Mouse (Mus musculus) intestine, postnatal 0 days (tissue): ENCODE measurements around the gene Gnaq. TPM values are rescaled to one million over a fixed set of nuclear protein-coding genes. Genes with fewer than 3 reads are reported as not detected.
"Not testable (repeated sequence)": the region's sequence is repeated elsewhere in the genome, so short reads cannot be mapped to it uniquely, and the experiment has no call there.

ENCODE experiments used
- ATAC-seq: fragments of 200-750 bp; cut with Nextera tagmentation; 2 replicates; pipeline ENCODE4 v1.8.0; 2017; ENCODE audit warnings: mild to moderate bottlenecking, moderate TSS enrichment, moderate library complexity
- H3K27ac ChIP-seq: fragments of 300-500 bp; sonication (generic); 2 replicates; pipeline ENCODE4 v1.5.1; 2014; ENCODE audit warnings: mild to moderate bottlenecking, low read depth, low read length, moderate library complexity
- H3K27me3 ChIP-seq: fragments of 300-500 bp; sonication (generic); replicated peaks from 2 replicates; pipeline ENCODE4 v1.6.1; 2014; ENCODE audit warnings: low read length, mixed read lengths; ENCODE audit not compliant: control insufficient read depth, insufficient read depth
- H3K36me3 ChIP-seq: fragments of 300-500 bp; sonication (generic); 2 replicates; pipeline ENCODE4 v1.6.1; 2014; ENCODE audit warnings: mild to moderate bottlenecking, moderate library complexity; ENCODE audit not compliant: control insufficient read depth, insufficient read depth
- H3K4me1 ChIP-seq: fragments of 300-500 bp; sonication (generic); replicated peaks from 2 replicates; pipeline ENCODE4 v1.6.1; 2014; ENCODE audit warnings: antibody characterized with exemption, low read length, mixed read lengths; ENCODE audit not compliant: control insufficient read depth, insufficient read depth
- H3K4me2 ChIP-seq: fragments of 300-500 bp; sonication (generic); replicated peaks from 2 replicates; pipeline ENCODE4 v1.6.1; 2014; ENCODE audit warnings: low read depth, mild to moderate bottlenecking, moderate library complexity
- H3K4me3 ChIP-seq: fragments of 300-500 bp; sonication (generic); 2 replicates; pipeline ENCODE4 v1.5.1; 2014; ENCODE audit warnings: low read depth, low read length
- H3K9ac ChIP-seq: fragments of 300-500 bp; sonication (generic); 2 replicates; pipeline ENCODE4 v1.6.1; 2014; ENCODE audit warnings: mild to moderate bottlenecking, low read depth, low read length
- H3K9me3 ChIP-seq: fragments of 300-500 bp; sonication (generic); 2 replicates; pipeline ENCODE4 v1.6.1; 2016; ENCODE audit warnings: mixed run types; ENCODE audit not compliant: control insufficient read depth
- CTCF ChIP-seq: sonication (generic); IDR thresholded peaks from 2 replicates; pipeline ENCODE4 v1.5.1; 2016; ENCODE audit warnings: low read depth, mild to moderate bottlenecking, control low read depth, antibody characterized with exemption, moderate library complexity
- WGBS: fragments of 180-500 bp; shearing (Covaris S2); extraction: QIAGEN DNeasy Blood & Tissue Kit; methylation state at CpG from one replicate; pipeline ENCODE4 v1.1.7; 2014; 5-methylcytosine and 5-hydroxymethylcytosine counted together
- polyA plus RNA-seq: library from polyadenylated mRNA; unstranded; fragments of >200 nt; fragmentation: Nextera tagmentation; extraction: Ambion mirVana; gene quantifications from 2 replicates; pipeline ENCODE4 v1.2.1, GENCODE M21; 2015

Gene Gnaq
- polyA plus RNA-seq, 1 experiment from 2014 or later, result 17.1 TPM

DNA sequence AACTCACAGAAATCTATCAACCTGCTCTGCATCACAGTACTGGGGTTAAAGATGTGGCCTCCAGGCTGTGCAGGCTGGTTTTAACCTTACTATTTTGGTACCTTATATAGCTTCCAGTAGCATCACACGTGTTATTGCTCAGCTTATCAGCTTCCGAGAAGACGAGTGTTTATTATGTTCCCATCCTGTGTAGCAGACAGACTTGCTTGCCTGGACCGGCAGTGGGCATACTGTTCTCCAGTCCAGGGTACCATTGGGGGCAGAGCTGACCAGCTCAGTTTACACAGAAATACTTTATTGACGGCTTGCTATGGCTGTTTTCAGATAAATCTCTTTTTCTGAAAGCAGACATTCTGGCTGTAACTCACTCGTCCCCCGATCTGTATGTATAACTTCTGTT lies 17.7 kb downstream of the Gnaq start:
- Histone ChIP-seq H3K4me1 (0 out of 2 replicates have a peak, but pooled peaks cover 3% of the 10 kb centered on the region), H3K4me3 (no peak overlapping the region), H3K9me3 (no peaks in the 10 kb centered on the region), H3K36me3 (no peaks in the 10 kb centered on the region; the same call in 1 of the 2 replicates), H3K27me3 (no peaks in the 10 kb centered on the region), H3K27ac (no peak overlapping the region), H3K9ac (no peak overlapping the region), H3K4me2 (no peak overlapping the region)
- no peak for TF ChIP-seq CTCF
- ATAC-seq, result no peak
- WGBS, result 49% methylated on average over 7 of the region's 7 CpGs

DNA sequence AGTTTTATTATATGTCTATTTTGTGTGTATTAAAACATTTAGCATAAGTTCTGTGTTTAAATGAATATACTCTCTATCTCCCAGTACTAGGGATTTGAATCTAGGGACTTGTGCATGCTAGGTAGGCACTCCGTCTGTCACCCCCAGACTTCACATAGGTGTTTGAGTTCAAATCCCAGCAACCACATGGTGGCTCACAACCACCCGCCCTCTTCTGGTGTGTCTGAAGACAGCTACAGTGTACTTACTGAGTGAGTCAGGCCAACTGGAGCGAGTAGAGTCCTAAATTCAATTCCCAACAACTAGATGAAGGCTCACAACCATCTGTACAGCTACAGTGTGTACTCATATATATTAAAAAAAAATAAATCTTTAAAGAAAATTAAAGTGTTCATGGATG lies 21.2 kb downstream of the Gnaq start:
- H3K36me3 ChIP-seq, result no peaks in the 10 kb centered on the region; the same call in 1 of the 2 replicates
- no peaks in the 10 kb centered on the region for H3K9me3 ChIP-seq
- no peaks in the 10 kb centered on the region for H3K27me3 ChIP-seq
- TF ChIP-seq CTCF, result no peak
- no peak overlapping the region for H3K9ac ChIP-seq
- H3K4me2 ChIP-seq, result no peak overlapping the region
- 87% methylated on average over 3 of the region's 3 CpGs for WGBS
- H3K4me1 ChIP-seq, result 0 out of 2 replicates have a peak, but pooled peaks cover 3% of the 10 kb centered on the region
- H3K27ac ChIP-seq, result no peak overlapping the region
- ATAC-seq, result no peak
- H3K4me3 ChIP-seq, result no peak overlapping the region

DNA sequence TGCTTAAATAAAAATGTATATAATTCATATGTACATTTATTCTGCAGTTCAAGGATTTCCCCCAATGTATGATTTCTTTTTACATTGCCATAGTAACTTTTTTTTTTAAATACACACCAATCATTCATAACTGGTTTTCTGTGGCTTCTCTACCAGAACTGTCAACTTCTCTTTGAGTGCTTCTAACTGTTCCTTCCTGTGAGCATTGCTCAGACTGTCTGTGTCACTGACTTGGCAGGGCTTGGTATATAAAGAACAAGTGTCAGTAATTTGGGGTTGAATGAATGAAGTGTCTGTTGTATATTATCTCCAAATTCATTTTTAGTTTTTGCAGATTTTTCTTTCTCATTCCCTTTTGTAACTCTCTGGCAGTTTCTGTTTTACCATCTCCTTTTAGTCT lies 21.8 kb downstream of the Gnaq start:
- H3K4me2 ChIP-seq, result no peak overlapping the region
- H3K27ac ChIP-seq, result no peak overlapping the region
- ATAC-seq, result no peak
- no peak overlapping the region for H3K4me3 ChIP-seq
- H3K4me1 ChIP-seq, result 0 out of 2 replicates have a peak, but pooled peaks cover 3% of the 10 kb centered on the region
- H3K36me3 ChIP-seq, result no peaks in the 10 kb centered on the region; the same call in 1 of the 2 replicates
- TF ChIP-seq CTCF, result no peak
- no peak overlapping the region for H3K9ac ChIP-seq
- no peaks in the 10 kb centered on the region for H3K27me3 ChIP-seq
- H3K9me3 ChIP-seq, result no peaks in the 10 kb centered on the region

DNA sequence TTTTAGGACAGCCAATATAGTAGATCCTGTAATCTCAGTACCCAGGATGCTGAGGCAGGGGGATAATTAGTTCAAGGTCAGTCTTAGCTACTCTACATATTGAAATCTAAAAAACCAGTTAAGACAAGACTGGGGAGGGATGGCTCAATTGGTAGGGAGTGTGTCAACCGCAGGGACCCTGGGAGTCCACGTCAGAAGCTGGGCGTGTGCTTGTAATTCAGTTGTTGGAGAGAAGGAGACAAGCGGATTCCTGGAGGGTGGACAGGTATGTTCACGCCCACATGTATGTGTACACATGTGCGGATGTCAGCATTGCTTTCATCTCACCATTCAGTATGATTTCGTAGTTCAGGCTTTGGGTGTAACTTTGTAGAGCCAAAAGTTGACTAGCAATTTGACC lies 24.5 kb downstream of the Gnaq start:
- no peak for ATAC-seq
- no peaks in the 10 kb centered on the region; the same call in 1 of the 2 replicates for H3K36me3 ChIP-seq
- H3K9me3 ChIP-seq, result no peaks in the 10 kb centered on the region
- no peak overlapping the region for H3K4me3 ChIP-seq
- H3K9ac ChIP-seq, result no peak overlapping the region
- no peak for TF ChIP-seq CTCF
- H3K27ac ChIP-seq, result peak overlapping the region; percentile 0; the same call in 1 of the 2 replicates
- WGBS, result 90% methylated on average over 7 of the region's 7 CpGs
- H3K4me1 ChIP-seq, result no peaks in the 10 kb centered on the region; the same call in 1 of the 2 replicates
- no peak overlapping the region for H3K4me2 ChIP-seq
- H3K27me3 ChIP-seq, result no peaks in the 10 kb centered on the region

DNA sequence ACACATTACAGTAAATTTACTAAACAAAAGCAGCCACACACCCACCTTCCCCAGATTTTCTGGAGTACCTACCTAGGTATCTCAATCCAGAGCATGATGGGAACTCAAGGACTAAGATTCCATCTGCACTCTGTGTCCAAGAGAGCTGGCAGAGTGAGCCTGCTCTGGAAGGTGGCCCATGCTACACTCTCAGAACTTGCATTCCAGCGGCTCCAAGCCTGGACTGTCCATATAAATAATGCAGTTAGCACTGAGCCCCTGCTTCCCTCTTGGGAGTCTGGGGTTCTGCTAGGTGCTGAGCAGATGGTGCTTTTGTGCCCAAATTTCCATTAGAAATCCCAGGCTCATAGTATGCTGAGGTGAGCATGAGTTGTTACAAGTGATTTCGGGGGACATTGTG lies 28.1 kb downstream of the Gnaq start:
- Histone ChIP-seq H3K9me3 (no peaks in the 10 kb centered on the region), H3K27ac (no peak overlapping the region), H3K4me1 (peaks cover 3% of the 10 kb centered on the region; the same call in 1 of the 2 replicates), H3K36me3 (no peaks in the 10 kb centered on the region), H3K27me3 (no peaks in the 10 kb centered on the region), H3K4me3 (no peak overlapping the region), H3K9ac (no peak overlapping the region), H3K4me2 (no peak overlapping the region)
- WGBS, result 73% methylated on average over 2 of the region's 2 CpGs
- ATAC-seq, result no peak
- TF ChIP-seq CTCF, result no peak

DNA sequence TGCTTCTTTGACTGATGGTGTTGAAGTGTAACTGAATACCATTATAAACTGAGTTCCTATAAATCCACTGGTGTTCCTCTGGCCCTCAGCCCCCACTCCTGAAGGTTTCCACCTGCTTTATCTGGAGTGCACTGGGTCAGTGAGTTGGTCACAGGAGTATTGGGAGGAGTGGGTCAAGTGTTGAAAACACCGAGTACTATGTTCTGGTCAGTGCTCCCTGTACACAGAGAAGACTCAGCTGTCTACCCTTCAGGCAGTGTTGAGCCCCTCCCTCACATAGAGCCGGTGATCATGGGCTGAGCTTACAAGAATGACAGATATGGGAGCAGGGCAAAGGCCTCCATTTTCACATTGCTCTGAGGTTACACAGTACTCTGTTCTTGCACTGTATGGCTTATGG lies 28.6 kb downstream of the Gnaq start:
- Histone ChIP-seq H3K27me3 (no peaks in the 10 kb centered on the region), H3K36me3 (no peaks in the 10 kb centered on the region), H3K4me1 (peaks cover 3% of the 10 kb centered on the region; the same call in 1 of the 2 replicates), H3K9ac (no peak overlapping the region), H3K4me2 (no peak overlapping the region), H3K27ac (0 out of 2 replicates have a peak overlapping the region, but pooled peaks have one; percentile 6), H3K9me3 (no peaks in the 10 kb centered on the region), H3K4me3 (no peak overlapping the region)
- TF ChIP-seq CTCF, result no peak
- ATAC-seq, result no peak
- 42% methylated on average over 2 of the region's 2 CpGs for WGBS

DNA sequence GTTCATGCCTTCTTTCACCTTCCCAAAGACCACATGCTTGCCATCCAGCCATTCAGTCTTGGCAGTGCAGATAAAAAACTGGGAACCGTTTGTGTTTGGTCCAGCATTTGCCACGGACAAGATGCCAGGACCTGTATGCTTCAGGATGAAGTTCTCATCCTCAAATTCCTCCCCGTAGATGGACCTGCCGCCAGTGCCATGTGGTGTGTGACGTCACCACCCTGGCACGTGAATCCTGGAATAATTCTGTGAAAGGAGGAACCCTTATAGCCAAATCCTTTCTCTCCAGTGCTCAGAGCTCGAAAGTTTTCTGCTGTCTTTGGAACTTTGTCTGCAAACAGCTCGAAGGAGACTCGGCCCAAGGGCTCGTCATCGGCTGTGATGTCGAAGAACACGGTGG lies 31.8 kb downstream of the Gnaq start:
- not testable (repeated sequence) for H3K4me2 ChIP-seq, H3K9me3 ChIP-seq, H3K4me1 ChIP-seq, H3K27me3 ChIP-seq, H3K9ac ChIP-seq, H3K27ac ChIP-seq, H3K36me3 ChIP-seq, H3K4me3 ChIP-seq, ATAC-seq
- 93% methylated on average over 13 of the region's 13 CpGs for WGBS
